Mouse (Mus musculus) lung, postnatal 25 days (tissue): Measurements from ENCODE around the gene Capn13.

ENCODE experiments used
- DNase-seq: peaks from one replicate; pipeline ENCODE4 v3.0.0; 2022; ENCODE audit warnings: low spot score

Gene Capn13

GRCm38 (mm10) chr17:73400862-73401261 is at the start of gene Capn13:
TSS of gene Capn13 (minus strand) at chr17:73400866.
- DNase-seq, result no peak

DNA sequence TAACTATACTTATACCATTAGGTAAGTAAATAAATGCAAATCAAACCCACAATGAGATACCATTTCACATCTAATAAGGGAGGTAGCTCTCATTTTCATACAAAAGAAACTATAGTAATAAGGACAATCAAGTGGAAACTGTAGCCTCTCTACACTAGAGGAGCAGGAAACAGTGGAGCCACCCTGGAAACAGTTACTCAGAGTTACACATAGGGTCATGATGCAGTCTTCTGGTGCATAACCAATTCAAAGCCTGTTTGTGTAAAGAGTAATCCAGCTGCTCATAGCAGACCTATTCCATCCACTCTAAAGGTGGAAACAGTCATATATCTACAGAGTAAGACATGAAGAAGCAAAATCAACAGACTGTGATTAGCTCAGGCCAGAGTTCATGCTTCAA is 48.4 kb upstream of the Capn13 start:
- DNase-seq, result no peak

DNA sequence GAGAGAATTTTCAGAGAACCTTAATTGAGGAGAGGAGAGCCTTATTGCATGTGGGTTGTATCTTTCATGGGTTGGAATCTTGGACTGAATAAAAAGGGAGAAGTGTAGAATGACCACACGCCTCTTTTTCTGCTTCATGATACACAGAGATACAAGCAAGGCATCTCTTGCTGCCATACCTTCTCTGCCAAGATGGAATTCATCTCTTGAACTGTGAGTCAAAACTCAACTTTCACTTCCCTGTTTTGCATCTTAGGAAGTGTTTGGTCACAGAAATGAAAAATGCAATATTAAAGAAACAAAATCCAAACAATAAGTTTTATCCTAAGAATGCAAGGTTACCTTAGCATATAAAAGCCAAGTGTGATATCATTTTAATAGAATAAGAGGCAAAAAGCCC is 40.1 kb upstream of the Capn13 start:
- no peak for DNase-seq

DNA sequence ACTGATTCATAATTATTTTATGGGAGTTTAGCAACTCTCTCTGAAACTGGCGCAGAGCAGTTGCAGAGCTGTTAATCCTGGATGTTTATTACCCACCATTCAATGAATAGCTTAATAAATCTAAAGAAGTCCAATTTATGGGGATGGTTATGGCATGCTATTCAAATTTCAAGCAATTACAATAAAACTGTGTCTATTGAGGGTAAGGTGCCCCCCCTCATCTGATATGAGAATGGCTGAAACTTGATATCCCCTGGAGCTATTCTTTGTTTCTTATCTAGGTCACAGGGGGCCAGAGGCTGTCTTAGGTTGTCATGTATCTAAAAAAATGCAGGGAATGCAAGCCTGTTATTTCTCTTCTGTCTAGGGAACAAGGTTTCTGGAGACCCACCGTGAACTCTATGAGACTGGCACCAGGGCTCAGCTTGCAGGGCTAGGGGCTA is 31.9 kb upstream of the Capn13 start:
- no peak for DNase-seq

DNA sequence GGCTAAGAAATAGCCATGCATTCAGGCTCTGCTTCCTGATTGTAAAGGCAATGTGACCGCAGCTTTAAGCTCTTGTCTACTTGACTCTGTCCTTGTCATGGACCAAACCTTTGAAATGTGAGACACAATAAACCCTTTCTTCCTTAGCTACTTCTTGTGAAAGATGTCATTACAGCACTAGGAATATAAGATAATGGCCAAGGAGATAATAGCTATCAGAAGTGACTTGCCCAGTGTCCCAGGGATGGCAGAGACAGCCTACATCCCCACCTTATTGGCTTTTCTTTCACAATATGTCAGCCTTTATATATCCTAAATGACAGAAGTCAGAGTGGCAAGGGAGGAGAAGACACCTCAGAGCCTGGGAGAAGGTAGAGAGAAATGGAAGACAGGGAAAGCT is 31.4 kb upstream of the Capn13 start:
- no peak for DNase-seq

DNA sequence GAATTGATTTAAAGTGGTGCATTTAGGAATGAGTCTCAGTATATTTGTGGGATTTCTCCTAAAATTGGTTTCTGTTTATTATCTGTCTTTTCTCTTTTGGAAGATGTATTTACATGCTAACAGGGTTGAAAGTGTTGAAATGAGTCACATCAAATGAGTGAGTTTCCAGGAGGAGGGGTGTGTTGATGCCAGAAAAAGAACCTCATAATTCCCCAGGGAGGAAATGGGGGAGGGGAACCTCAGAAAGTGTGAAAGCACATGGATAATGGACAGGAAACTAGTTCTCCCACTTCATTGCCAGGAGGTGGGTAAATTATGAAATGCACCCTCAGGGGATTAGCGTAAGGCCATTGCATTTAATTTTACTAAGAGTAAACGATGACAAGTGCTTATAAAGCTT is 16.7 kb upstream of the Capn13 start:
- no peak for DNase-seq

DNA sequence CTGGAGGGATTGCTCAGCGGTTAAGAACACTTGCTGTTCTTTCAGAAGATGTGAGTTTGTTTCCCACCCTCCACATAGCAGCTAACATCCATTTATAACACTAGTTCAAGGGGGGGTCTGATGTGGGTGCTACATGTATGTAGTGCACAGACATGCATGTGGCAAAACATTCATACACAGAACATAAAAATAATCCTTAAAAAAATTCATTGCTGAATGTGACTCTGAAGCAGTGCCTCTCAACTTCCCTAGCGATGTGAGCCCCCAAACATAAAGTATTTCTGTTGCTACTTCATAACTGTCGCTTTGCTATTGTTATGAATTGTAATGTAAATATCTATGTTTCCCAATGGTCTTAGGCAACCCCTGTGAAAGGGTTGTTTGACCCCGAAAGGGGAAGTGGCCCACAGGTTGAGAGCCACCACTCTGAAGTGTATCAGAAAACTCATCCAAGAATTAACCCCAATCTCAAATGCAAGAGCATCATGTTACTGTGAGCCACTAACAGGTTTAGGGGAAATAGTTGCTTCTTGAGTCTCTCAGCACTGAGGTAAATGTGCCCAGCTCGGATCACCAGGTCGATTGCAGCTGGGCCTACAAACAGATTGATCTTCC is 15.6 kb upstream of the Capn13 start:
- no peak for DNase-seq

GRCm38 (mm10) chr17:73411817-73412216 is 11.2 kb upstream of the Capn13 start:
- no peak for DNase-seq

- no peak for DNase-seq
These were observed 606 bp upstream of the Capn13 start for GRCm38 (mm10) chr17:73401272-73401671.

DNA sequence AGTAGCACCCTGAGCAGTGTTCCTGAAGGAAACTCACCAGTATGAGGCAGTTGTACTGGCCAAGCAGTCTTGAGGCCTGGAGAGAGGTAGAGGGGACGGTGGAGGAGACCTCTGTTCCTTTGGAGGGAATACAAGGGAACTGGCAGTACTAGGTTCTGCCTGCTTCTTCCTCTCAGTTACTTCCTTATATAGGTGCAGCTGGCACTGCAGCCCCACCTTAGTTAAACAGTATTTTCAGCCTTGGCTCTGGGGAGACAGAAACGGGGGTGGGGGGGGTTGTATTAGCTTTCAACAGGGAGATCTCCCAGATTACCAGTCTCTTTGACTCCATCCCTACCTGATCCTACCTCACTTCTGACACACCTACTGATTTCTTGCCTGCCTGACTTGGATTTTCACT is 1.5 kb downstream of the Capn13 start:
- no peak for DNase-seq

DNA sequence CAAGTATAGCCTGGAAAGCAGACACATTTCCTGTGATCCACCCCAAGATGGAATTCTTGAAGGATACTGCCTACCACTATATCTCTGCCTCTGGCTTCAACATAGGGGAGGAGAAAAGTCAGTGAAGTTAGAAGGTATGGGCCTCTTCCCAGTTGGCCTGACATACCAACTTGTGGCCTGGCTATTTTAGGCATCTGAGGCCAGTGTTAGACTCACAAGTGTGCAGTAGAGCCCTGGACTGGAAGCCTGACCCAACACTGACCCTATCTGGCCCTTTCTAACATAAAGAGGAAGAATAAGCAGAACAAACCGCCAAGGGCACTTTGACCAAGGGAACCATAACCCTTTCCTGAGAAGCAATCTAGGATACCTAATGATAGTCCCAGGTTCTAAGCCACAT is 7.3 kb downstream of the Capn13 start:
- no peak for DNase-seq

GRCm38 (mm10) chr17:73391771-73392170 is 8.9 kb downstream of the Capn13 start:
- DNase-seq, result no peak

GRCm38 (mm10) chr17:73390191-73391089 is 10.2 kb downstream of the Capn13 start:
- no peak for DNase-seq

DNA sequence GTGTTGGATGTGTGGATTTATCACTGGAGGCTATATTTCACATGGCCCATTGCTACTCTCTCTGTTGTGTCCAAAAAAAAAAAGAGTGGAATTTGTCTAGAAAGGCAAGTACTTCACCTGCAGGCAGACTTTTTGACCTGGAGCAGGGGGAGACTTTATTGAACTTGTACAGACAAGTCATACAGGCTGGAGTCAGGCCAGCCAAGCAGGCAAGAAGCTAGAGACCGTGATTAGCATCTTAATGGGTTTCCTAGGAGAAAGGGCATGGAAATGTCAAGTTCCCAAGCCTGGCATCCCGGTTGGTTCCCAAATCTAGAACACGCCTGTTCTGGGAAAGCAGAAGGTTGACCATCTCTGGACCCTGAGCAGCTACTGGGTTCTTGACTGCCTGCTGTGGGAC is 11.3 kb downstream of the Capn13 start:
- no peak for DNase-seq

DNA sequence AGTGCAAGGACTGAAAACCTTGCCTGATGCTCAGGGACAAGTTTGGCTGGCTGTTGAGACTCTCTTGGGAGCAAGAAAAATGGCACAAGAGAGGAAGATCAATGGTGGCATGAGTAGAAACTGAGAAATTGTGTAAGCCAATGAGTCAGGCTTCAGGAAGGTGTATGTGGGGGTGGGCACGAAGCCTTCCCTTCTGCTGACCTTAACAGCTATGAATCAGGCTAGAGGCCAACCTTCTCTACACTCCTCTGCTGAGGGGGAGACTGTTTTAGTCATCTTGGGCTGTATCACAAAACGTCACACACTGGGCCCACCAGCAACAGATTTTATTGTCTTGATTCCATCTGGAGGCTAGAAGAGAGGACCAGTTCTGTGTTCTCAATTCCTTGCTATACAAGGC is 14.1 kb downstream of the Capn13 start:
- no peak for DNase-seq

- no peak for DNase-seq
These were observed 14.7 kb downstream of the Capn13 start for GRCm38 (mm10) chr17:73385940-73386339.

DNA sequence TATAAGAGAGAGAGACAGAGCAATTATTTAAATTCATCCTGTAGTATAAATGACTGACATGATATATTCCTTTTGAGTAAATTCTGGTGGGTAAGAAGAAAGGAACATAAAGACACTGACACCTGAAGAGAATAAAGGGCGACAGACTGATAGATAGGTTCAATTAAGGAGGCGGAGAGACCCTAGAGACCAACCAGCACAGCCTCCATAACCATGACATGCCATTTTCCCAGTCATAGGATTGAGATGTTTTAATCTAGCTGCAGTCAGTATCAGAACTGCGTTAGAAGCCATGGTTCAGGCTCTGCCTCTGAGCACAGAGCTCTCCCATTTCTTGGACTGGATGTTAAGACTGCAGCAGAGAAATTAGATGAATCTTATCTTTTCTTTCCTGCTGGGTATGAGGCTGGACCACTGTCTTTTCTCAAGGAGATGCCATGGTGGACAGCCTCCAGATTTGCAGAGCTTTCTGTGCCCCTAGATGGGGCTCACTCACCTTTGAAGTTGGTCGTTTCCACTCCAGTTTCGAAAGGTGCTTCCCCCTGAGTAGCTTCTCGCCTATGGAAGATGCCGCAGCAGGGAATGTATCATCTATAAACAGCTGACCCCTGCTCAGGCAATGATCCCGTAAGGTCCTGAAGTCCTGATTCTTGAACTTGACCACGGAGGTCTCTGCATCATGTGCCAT is 18.2 kb downstream of the Capn13 start:
- no peak for DNase-seq

DNA sequence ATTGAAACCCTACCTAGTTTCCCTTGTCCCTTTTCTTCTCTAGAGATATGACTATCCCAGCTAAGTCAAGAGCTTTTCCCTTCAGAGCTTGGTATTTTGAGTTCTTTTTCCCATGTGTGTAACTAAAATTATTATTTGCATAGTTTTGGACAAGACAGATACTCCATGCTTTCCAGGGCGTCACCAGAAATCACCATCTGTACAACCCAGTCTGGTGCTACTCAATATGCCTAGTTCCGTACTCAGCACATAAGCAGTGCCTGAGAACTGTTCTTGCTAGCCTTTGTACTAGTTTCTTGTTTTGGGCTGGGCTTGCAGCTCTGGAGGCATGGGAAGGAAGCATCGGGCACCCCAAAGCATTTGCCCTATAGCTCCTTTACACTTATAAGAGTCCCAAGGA is 19.0 kb downstream of the Capn13 start:
- DNase-seq, result no peak

DNA sequence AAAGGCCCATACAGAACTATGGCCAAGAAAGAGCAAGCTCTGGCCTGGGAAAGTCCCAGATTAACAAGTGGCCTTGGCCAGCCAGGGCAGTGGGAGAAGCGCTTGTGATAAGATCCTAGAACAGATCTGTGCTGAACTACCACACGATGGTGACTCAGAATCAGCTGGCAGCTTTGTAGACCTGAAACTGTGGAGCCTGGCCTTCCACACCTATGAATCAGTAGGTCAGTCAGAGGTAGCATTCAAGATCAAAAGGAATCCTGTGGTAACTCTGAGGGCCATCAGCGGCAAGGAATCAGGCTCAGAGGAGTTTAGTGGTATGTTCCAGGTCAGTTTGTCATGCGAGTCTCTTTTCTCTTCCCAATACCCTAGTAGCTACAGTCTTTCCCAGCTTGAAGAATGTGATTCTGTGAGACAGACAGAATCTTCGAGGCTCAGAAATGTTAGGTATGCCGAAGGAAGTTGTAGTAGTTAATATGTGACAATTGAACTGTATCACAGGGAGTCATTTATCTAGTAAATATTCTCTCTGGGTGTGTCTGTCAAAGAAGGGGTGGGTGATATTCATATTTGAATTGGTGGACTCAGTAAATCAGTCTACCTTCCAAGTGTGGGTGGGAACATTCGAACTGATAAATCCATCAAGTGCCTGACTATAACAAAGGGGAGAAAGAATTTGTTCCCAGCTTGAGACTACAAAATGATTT is 22.7 kb downstream of the Capn13 start:
- DNase-seq, result no peak

DNA sequence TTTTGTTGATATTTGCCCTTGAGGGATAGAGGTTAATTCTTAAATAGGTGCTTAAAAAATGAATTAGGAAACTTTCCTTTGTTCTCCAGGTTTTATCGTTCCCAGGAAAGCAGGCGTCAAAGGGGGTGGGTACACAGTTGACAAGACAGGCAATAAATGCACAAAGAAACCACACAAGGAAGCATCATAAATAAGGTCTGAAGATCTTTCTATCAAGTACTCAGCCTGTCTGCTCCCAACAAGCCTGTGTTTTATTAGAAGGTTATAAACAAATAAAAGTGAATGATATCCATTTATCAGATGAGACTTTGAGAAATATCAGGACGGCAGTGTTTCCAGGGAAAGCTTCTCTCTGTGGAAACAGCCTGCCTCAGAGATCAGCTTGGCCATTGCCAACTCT is 33.3 kb downstream of the Capn13 start:
- DNase-seq, result no peak

DNA sequence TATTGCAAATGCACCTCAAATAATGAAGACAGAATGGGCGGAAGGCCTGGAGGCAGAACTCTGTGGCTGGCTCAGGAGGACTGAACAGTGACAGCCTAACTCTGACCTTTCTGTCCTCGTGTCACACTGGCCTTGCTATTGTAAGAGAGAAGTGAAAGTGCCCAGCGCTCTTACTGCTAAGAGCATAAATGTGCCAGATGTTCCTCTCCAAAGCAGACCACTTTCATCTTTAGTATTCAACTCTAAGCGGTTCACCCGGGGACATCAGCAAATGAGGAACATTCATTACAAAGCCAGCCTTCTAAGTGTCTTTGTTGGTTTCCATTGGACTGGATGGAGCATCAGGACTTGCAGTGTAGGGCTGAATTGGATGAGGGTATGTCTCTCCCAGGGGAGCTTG is 39.6 kb downstream of the Capn13 start:
- DNase-seq, result no peak

DNA sequence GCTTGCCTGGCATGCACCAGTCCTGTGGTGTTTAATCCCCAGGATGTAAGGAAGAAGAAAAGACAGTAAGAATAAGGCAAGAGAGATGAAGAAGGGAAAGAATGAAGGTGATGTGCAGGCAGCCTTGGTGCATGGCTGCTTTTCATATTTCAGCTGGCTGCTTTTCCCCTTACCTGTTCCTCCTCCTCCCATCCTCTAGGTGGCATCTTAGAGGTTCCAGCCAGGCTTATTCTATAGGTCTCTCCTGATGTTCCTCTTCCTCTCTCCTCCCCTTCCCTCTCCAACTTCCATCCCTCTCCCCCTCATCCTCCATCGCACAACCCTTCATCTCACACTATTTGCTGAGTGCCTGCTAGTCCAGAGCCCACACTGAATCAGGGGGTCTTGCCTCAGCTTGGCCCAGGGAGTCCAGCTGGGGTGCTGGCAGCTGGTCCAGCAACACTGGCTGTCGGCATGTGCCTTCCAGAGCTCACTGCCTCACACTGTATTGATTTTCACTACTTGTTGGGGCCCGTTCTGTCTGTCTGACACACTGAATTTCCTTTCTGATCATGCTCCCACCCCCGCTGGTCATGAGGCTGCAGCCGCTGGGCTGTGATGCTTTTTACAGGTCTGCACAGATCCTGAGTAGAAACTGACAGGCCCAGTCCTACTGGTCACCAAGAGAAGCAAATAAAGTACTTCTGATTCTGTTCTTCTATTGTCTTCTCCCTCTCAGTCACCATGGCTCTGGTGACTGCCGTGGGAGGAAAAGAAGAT is 56.9 kb downstream of the Capn13 start:
- no peak for DNase-seq
